Mouse (Mus musculus) adrenal gland, postnatal 14 days (tissue): ENCODE measurements around the gene Nedd9. TPM values are rescaled to one million over a fixed set of nuclear protein-coding genes. Genes with fewer than 3 reads are reported as not detected.
A peak's percentile ranks its signal among the peaks of the same experiment; 100 is the strongest.

Experiments used
- DNase-seq: peaks from one replicate; pipeline ENCODE4 v3.0.0; 2021; ENCODE audit warnings: mixed read lengths
- total RNA-seq: library from RNA; stranded (reverse); gene quantifications from 2 replicates; pipeline ENCODE4 v1.2.3, GENCODE M21; 2021

The Nedd9 gene
- total RNA-seq, 1 experiment from 2014 or later = 23.0 TPM

DNA sequence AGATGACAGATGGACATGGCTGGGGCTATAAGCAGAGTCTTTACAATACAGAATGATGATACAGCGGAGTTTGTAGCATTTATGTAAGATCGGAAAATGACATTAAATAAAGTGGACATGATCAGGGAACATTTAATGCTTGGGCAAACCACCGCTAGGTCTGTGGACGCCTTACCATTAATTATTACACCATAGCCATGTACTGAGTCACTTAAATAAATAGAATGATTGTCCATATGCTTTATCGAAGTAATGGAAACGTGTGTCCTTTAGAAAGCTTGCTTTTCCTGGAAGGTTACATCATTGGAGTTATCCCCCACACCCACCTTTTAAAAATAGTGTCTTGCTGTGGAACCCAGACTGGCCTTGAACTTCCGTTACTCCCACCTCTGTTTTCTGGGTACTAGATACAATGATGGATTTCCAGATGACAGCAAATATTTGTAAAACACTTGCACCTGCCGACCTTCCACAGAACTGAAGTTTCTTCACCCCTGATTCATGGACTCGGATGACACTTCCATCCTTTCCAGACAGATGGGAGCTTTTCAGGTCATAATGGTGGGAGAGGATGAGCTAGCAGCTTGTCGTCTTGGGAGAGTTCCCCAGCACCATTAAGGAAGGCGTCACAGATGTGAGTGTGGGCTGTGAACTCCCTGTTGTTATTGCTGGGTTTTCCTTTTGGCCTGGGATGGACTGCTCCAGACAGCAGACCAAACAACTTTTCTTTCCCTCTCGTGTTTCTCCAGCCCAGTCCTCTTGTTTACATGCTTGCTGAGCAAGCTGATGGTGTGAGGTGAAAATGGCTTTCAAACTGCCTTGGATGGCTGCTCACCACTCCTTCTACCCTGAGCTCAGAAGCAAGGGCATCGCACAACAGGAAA lies 76.7 kb downstream of the Nedd9 start:
- DNase-seq = no peak

DNA sequence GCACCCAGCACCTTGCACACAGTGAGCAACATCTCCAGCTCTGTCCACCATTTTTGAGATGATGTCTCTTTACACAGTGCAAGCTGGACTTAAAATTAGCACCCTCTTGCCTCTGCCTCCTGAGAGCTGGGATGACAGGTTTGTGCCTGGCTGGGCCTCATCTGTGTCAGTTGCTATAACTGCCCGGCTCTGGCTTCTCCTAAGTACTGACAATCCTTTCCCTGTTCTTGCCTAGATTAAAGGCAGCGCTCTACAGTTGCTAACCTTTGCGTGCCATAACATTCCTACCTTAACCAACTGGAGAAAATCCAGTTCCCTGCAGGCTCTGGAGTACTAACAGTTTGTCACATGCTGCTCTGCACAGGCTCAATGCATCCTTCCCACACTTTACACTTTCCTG lies 77.9 kb downstream of the Nedd9 start:
- no peak for DNase-seq

DNA sequence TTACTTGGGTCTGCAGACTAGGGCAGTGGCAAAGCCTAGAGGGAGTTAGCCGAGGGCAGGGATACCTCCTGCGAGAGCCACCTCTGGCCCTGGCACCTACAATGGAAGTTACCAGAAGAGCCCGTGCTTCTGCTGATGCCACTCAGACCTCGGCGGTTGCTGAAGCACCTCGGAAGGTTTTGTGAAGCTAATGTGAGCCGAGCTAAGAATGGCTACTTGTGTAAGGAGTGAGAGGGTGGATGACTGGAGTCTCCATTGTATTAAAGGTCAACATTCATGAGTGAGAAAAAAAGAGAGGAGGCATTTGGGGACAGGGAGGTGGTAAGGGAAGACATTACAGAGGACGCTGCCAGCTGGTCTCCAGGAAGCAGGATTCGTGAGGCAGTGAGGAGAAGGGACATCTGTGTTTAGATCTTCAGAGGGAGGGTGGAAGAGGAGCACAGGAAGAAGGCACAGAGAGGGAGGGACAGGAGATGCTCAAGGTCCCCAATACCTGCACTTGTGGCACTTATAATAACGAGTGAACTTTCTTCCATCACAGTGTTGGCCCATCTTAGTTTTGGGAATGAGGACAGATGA lies 78.7 kb downstream of the Nedd9 start:
- DNase-seq = no peak

DNA sequence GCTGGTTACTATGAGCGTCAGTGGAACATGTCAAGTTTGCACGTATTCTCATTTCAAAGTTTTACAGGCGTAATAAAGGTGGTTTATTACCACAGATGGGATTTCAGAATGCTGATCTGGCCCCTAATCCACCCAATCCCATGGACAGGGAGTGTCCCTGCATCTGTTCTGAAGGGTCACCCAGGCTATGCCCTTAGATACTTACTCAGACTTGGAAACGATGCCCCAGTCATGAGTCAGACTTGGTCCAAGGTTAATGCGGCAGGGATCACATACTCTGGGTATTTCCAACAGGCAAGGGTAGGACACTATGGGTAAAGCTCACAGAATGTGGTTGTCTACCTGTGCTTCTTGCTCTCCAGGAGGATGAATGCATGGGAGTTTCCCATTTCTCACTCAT lies 82.2 kb downstream of the Nedd9 start:
- peak; percentile 53 for DNase-seq

DNA sequence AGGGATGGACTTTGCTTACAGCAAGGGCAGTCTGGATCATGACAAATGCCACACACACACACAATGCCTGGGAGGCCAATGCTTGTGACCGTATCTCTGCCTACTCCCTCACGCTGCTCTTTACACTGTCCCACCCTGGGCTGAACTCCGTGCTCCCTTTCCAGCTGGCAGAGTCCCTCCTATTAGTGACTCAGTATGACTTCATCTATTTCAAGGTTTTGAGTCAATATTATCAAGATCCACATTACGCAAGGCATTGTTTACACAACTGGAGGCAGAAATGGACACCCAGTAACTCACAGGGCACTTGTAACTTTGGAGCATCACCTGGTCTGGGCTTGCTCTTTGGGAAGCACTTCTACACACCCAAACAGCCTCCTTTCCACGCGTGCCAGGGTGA lies 83.3 kb downstream of the Nedd9 start:
- DNase-seq = peak; percentile 64

DNA sequence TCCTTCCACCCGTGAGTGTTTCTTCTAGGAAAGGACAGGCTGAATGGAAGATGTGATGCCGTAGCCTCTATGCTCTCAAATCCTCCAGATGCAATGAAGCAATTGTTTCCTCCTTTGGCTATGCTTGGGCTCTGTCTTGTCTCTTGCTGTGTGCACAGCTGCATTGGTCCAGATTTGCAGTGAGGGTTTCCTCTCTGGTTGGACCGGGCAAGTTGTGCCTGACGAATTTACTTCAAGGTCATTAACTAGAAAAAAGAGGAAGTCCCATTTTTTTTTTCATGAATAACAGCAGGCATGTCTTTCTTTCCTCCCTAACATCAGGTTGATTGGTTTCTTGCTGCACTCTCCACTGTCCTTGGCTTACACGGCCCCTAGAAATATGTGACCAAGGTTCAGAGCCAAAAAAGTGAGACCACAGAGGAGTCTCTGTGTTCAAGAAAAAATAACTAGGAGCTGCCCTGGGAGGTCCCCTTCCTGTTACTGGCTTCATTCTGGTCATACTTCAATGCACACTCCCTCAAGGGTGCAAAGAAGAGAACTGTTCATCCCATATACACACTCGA lies 84.6 kb downstream of the Nedd9 start:
- no peak for DNase-seq

DNA sequence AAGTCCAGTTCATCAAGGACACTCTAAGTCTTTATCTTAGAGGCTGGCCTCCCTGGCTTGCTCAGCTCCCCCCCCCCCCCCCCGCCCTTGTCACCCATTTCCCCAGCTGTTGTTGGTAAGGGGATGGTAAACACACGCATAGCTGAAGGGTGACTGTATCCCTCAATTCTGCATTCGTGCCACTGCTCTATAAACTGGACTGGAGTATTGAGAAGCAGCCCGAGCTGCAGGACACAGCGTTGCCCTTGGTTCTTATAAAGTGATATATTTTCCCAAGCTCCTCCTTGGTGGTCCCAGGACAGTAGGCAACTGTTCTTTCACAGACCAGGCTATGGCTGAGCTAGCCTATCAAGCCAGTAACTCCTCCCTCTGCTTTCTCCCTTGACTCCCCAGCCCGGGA lies 85.4 kb downstream of the Nedd9 start:
- no peak for DNase-seq

DNA sequence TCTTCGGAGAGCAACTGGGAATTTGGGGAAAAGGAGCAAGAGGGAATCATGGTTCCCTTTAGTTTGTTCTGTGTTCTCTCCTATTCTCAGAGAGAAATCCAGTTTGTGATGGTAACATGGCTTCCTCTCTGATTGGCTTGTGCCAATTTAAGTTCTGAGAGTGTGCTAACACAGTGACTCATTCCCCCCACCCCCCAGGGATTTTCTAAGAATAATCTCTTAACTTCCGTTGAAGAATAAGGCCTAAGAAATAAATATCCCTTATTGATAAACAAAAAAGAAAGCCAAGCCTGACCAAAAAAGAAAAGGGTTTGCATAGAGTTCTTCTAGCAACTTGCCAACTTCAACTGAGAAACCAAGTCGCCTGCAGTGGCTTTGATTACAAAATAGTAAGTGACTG lies 86.9 kb downstream of the Nedd9 start:
- no peak for DNase-seq

DNA sequence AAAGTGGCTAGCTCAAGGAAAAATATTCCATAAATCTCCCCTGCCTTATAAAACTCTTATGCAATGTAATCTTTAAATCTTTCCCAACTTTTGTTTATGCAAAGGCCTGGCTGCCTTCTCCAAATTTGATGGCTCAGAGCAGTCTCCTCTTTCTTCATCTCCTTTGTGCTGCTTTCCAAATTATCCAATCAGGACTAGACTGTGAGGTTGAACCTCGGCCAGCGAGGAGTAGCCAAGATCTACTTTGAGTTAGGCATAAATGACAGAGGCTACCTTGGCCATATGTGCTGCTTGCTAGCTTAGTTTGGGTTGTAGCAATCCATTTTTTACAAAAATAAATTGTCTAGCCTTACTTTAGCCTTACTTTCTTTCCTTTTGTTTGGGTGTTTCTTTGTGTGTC lies 95.0 kb downstream of the Nedd9 start:
- DNase-seq = peak; percentile 35

DNA sequence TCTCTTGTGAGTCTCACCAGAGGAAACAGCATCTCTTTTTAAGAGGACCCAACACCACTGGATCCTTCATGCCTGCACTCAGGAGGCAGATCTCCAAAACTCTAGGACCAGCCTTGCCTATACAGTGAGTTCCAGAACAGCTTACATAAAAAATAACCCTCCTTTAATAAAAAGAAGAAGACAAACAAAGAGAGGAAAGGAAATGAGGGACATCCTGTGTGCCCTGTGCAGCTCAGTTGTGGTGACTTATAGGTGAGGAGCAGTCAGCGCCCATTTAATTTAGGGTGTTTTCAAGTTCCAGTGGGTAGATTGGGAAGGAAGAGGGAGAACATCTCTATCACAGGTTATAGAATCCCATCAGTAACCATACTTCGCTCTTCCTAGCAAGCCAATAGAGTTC lies 96.5 kb downstream of the Nedd9 start:
- DNase-seq = no peak

DNA sequence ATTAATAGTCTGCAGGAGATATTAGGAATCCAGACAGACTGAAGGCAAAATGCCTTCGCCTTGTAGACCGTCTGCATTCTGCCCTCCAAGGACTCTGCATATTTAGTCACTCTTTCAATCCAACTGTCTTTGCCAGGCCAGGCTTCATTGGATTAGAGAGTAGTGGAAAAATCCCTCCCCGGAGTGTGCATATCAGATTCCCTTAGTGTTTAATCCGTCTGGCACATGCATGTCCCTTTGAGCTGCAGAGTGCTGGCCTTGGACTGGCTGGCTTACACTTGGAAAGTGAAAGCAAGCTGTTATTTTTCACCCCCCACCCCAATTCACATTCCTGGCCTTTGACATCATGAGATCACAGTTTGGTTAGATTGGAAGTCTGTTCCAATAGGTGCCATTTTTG lies 100.6 kb downstream of the Nedd9 start:
- peak; percentile 55 for DNase-seq

DNA sequence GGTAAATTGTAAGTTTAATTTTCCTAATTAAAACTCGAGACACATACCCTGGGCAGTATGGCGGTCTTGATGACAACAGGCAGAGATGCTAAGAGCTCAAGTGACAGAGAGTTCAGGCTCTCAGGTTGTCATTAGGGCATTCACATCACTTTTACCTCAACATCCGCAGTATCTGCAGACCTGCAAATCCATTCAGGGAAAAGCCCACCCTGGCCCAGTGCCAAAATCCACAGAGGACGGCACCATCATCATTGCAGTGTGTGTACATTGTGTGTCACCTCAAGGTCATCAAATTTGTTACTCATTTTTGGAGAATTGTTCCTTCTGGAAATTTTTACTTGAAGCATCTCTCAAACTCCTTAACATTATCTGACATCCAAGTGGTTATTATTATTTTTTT lies 102.3 kb downstream of the Nedd9 start:
- DNase-seq = no peak

DNA sequence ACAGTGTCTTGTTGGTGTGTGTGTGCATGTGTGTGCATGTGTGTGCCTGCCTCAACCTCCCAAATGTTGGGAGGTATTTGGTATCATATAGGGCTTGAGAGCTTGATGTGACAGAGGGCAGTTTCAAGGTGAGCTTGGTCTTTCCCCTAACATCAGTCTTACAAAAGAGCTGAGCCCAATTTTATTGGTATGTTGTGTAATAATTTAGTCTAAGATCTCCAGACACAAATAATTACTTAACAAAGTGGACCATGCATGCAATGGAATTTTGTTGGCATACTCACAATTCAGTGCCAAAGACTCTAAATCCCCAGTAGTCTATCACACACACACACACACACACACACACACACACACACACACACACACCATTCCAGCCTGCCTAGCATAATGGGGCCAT lies 104.5 kb downstream of the Nedd9 start:
- DNase-seq = no peak

DNA sequence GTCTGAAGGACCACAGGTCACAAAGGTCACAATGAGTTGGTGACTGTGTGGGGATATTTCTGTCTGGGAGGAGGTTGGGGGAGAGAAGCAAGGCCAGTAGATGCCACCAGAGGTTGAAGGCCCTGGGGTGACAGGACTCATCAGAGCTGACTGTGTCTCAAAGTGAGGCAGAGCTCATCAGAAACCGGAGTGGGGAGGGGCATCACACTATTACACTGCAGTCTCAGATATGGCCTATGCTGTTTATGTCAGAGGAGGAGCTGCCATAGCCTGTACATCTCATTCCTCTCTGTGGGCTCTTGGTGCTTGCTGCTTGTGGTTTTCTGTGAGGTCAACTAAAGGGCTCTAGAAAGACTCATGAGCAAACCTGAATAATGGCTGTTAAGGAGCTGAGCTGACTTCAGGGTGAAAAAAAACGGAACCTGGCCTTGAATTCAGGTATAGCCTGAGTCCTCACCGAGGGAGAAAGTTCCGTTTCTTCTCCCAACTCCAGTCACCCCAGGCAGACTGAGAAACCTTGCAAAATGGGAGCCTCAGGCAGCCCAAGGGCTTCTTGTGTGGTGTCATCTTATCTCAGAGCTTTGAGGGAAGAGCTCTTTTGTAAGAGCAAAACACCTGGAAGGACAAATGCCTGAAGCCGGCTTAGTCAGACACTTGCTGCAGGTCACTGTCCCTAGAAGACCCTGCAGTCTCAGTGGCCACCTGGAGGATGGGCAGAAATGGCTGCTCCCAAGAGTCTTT lies 105.2 kb downstream of the Nedd9 start:
- no peak for DNase-seq

DNA sequence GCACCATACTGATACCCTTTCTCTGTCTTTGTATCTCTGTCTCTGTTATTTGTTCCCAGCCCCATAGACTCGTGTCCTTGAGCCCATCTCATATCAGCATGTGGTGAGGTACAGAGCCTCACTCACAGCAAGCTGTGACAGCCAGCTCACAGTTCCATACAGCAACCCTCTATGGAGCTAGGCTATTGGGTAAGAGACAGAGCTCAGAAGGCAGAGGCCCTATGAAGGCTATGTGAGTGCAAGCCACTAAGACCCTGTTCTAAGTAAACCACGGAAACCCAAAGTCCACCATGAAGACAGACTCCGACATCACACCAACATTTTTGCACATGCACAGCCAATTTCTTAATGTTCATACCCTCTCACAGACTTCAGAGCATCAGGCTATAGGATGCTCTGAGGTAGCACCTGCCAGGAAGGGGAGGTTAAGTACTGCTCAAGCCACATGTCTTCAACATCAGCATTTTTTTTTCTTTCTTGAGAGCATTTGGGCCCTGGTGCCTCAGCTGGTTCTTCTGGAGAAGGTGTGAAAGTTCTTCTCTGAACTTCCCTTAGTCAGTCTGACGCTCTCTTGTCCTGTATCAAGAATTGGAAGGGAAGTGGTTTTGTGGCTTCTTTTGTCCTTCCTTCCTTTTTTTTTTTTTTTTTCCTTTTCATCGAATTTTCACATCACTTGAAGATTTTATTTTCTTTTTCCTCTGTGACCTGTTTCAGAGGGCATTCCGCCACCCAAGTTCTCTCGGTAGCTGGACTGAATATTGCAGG lies 105.9 kb downstream of the Nedd9 start:
- no peak for DNase-seq

DNA sequence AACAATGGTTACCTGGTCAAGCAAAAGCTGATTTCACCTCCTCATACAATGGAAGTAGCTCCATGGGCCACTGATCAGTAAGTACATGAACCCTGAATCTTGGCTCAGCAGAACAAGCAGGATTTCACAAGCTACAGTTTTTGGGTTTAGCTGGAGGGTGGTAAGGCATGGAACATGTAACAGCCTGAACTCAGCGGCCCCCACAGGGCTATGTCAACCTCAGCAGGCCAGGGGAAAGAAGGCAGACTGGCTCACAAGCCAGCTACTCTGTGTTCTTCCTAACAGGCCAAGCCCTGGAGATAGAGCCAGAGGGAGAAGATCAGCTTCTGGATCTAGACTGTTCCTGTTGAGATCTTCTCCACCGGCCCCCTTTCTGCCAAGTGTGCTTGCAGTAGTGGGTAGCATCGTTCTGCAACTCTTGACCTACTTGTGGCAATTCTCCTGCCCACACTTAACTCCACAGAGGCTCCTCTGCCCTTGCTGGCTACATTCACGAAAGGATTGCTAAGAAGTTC lies 107.2 kb downstream of the Nedd9 start:
- no peak for DNase-seq

DNA sequence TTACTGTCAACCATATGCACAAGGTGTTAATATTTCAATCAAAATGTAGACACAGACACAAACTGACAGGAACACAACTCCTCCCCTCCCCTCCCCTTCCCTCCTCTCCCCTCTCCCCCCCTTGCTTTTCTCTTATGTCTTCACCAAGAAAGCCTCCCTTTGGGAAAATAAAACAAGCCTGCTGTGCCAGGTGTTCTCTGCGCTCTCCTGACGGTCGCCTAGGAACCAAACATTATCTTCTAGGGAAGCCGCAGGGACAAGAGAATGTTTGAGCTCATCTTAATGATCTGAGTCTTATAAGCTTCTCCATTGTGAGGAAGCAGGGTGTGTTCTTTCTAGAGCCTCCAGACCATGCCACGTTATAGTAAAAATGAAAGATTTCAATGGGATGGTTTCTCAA lies 108.7 kb downstream of the Nedd9 start:
- DNase-seq = no peak

DNA sequence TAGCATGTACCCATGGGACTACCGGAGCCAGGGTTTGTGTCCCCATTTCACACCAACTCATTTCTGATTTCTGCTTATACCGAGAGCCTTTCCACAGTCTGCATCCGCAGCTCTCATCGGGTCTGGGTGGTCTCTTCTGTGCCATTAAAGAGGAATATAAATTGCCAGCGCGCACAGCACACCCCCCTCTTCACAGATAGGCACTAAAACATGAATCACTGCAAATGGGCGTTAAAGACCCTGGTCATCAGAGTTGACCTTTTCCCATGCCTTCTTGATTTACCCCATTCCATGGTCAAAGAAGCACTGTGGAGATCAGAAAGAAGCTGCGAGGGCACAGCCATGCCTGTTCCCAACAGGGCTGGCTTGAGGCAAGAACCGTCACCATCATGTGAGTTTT lies 109.3 kb downstream of the Nedd9 start:
- DNase-seq = no peak

DNA sequence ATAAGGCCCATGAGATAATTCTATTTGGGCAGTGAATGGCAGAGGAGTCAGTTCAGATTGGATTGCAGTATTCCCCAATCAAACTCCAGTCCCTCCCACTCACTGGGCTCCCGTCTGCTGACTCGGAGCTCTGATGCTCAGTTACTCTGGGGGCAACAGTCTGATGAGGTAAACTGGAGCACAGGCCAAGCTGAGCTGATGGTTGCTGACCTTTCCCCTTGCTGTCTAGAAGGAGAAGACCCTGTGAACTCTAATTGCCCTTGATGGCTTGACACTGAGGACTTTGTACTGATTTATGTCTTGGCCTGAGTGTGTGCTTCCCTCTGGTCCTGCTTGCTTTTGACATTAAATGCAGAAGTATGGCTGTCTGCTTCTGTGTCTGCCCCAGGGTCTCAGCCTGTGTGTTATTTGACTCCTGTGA lies 110.1 kb downstream of the Nedd9 start:
- DNase-seq = no peak

DNA sequence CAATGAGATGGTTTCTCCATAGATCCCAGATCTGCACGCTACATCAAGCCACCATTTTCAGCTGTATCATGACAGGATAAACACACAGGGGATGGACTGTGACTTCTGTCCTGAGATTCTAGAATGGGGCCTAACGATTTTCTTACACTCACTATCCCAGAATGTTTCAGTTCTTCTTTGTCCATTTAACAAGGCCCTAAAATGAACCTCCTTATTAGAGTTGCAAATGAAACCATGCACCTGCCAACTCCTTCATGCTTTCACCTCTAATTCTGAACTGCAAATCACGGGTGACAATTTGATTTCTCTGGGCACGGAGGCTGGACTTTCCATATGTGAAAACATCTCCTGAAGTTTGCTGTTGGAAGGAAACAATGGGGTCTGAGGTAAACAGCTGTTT lies 111.1 kb downstream of the Nedd9 start:
- DNase-seq = no peak

DNA sequence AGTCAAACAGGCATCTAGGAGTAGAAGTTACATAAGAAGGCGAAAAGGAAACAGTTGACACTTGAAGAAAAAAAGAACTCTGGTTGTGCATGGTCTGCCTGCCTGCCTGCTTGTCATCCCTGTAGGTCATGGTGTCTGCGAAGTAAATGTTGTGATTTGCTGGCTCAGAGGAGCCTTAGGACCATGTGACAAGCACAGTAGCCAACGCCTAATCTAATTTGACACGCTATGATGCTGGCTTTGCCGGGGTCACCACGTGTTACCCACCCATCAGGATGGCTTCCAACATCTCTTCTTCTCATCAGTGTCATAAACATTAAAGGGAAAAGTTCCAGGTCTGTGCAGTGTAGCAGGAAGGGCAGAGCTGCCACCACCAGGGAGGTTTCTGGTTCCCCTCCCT lies 111.5 kb downstream of the Nedd9 start:
- DNase-seq = no peak

DNA sequence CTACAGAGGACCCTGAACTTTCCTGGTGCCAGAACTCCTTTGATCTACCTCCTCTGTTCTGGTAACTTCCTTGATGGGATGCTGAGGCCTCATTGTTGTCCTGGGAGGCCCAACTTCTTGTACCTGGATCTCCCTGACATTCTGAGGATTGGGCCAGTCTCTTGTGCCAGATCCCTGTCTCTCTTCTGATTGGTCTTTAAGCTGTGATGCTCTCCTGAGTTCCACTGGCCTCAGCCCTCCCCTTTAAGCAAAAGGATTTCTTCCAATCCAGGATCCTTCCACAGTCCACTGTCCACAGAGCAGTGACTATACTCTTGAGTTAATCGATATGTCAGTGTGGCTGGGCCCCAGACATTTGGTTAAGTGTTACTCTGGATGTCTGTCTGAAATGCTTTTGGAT lies 112.3 kb downstream of the Nedd9 start:
- no peak for DNase-seq
